Comparison of ENCODE assay signal across 8 mouse cellular contexts in the genomic region with DNA sequence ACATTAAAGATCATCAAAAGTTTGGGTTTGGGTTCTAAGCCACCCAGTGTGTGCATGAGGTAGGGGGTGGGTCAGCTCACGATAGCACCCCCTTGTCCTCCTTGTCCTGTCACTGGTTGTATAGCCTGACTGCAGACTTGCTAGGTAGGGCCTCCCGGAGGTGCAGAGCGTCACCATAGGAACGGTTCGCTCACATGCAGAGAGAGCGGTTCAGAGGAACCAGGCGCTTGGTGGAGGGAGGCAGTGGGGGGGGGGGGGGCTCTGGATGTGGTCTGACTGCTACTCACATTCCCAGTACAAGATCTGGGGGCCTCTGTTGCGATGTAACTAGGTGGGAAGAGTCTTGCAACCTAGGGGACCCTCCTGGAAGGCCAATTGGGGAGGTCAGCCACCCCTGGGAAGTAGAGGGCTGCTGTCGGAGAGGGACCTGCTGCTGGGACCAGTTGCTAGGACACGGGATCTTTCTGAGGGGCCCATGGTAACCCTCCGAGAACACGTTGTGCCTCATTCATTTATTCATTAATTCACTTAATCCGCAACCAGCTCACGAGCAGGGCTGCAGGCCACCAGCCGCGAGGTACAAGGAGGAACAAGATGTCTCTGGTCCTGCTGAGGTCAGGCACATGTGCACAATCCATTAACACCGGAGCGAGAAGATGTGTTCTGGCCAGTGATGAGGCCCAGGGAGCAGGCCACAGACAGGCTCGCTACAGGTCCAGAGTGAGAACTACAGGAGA. TPM values are rescaled to one million over a fixed set of nuclear protein-coding genes. Genes with fewer than 3 reads are reported as not detected.
DNase-seq lines count a peak whose midpoint lies in the region; ATAC-seq and TF ChIP-seq lines count a peak whose summit lies in the region.

No protein-coding gene starts in this region.

- 0 out of 2 replicates have a peak, but pooled peaks cover 6% of the 10 kb centered on the region for H3K27me3 ChIP-seq in kidney, postnatal 0 days (ENCODE audit: insufficient read depth, low read length)
- peaks cover 14% of the 10 kb centered on the region for H3K27me3 ChIP-seq in liver, embryonic 16.5 days (ENCODE audit: control insufficient read depth, insufficient read depth, low read depth, low read length)

- H3K4me3 ChIP-seq in kidney, postnatal 0 days (replicated peaks; ENCODE audit: low read depth, low read length), result no peak overlapping the region
- no peak overlapping the region for H3K4me3 ChIP-seq in liver, embryonic 16.5 days (ENCODE audit: low read depth, low read length)

- H3K9me3 ChIP-seq in kidney, postnatal 0 days (replicated peaks; ENCODE audit: low read length), result no peaks in the 10 kb centered on the region
- no peaks in the 10 kb centered on the region for H3K9me3 ChIP-seq in liver, embryonic 16.5 days (replicated peaks; ENCODE audit: control insufficient read depth, low read length)

- no peaks in the 10 kb centered on the region for H3K36me3 ChIP-seq in kidney, postnatal 0 days (ENCODE audit: insufficient read depth, low read length)
- no peaks in the 10 kb centered on the region for H3K36me3 ChIP-seq in liver, embryonic 16.5 days (ENCODE audit: control insufficient read depth, insufficient read depth)

- WGBS in kidney, postnatal 0 days, result 18% methylated on average over 19 of the region's 19 CpGs
- 26% methylated on average over 19 of the region's 19 CpGs for WGBS in liver, embryonic 16.5 days (ENCODE audit: insufficient replicate concordance)

- DNase-seq in kidney, postnatal 0 days (ENCODE audit: low spot score), result peak; percentile 67
- no peak for DNase-seq in kidney, adult 8-10 months
- DNase-seq in embryo, embryonic 10.5 days (ENCODE audit: low spot score), result peak; percentile 80
- DNase-seq in right cerebral cortex, postnatal 14 days, result peak; percentile 22
- DNase-seq in urinary bladder, postnatal 10 days (ENCODE audit: low spot score), result no peak
- DNase-seq in urinary bladder, adult 2 months (ENCODE audit: low spot score), result no peak

- no peak for TF ChIP-seq CTCF in kidney, postnatal 0 days (IDR thresholded peaks at IDR 0.05; ENCODE audit: low read depth)

- peak overlapping the region; percentile 37 for H3K4me2 ChIP-seq in kidney, postnatal 0 days (ENCODE audit: low read length)
- peak overlapping the region; percentile 34 for H3K4me2 ChIP-seq in liver, embryonic 16.5 days (ENCODE audit: low read depth, low read length)

- ATAC-seq in kidney, postnatal 0 days (replicated peaks; ENCODE audit: low FRiP score, low read depth), result no peak; the same call in 1 of the 2 replicates
- peak; percentile 42 for ATAC-seq in granulocyte monocyte progenitor cell, adult 5-6 weeks (replicated peaks; ENCODE audit: poor library complexity, severe bottlenecking)
- no peak for ATAC-seq in liver, embryonic 16.5 days (ENCODE audit: low read depth)

- peaks cover 10% of the 10 kb centered on the region for H3K4me1 ChIP-seq in kidney, postnatal 0 days (replicated peaks; ENCODE audit: insufficient read depth, low read length)
- H3K4me1 ChIP-seq in liver, embryonic 16.5 days (ENCODE audit: control insufficient read depth, low read depth, low read length), result peaks cover 19% of the 10 kb centered on the region

- H3K27ac ChIP-seq in kidney, postnatal 0 days, result no peak overlapping the region
- no peak overlapping the region for H3K27ac ChIP-seq in liver, embryonic 16.5 days (ENCODE audit: low read length)

- no peak overlapping the region for H3K9ac ChIP-seq in kidney, postnatal 0 days (ENCODE audit: low read depth, low read length)
- H3K9ac ChIP-seq in liver, embryonic 16.5 days (ENCODE audit: low read depth, low read length), result no peak overlapping the region

RNA-seq across cellular contexts. Expression of a gene that starts 7.0 kb away (rescaled TPM):
- polyA plus RNA-seq in kidney, postnatal 0 days (2015; fragmentation: Nextera tagmentation; extraction: Ambion mirVana), result 25.2 and 31.1 TPM in 2 replicates
- total RNA-seq in granulocyte monocyte progenitor cell, adult 5-6 weeks (2014; fragmentation: Nextera tagmentation), result not detected in 2 replicates
- total RNA-seq in granulocyte monocyte progenitor cell, adult 5-6 weeks (2017), result not detected in 2 replicates
- 457 and 482 TPM in 2 replicates for polyA plus RNA-seq in liver, embryonic 16.5 days (2015; fragmentation: Nextera tagmentation; extraction: Ambion mirVana)
- polyA plus RNA-seq in urinary bladder, adult 2 months (2012; rRNA removed), result 8.0 and 10.8 TPM in 2 replicates

Comparison
In these comparisons a context has a peak if more than half of its experiments do, and no peak if none do; other contexts are left out.
1. DNase-seq: peak in kidney, postnatal 0 days (single experiment), embryo, embryonic 10.5 days (single experiment) and right cerebral cortex, postnatal 14 days (single experiment); none in kidney, adult 8-10 months (0 of 2), urinary bladder, postnatal 10 days (single experiment) and urinary bladder, adult 2 months (single experiment).
2. RNA of a gene that starts 7.0 kb away (polyA plus RNA-seq): 457 to 482 TPM in liver, embryonic 16.5 days; 25.2 to 31.1 TPM in kidney, postnatal 0 days and 8.0 to 10.8 TPM in urinary bladder, adult 2 months; every median in the first group is over 10 times any median in the second.